Mouse (Mus musculus) embryonic facial prominence, embryonic 10.5 days (tissue): ENCODE measurements around the gene Cdc40. TPM values are rescaled to one million over a fixed set of nuclear protein-coding genes. Genes with fewer than 3 reads are reported as not detected.
"Not testable (repeated sequence)": the region's sequence is repeated elsewhere in the genome, so short reads cannot be mapped to it uniquely, and the experiment has no call there.

Experiments used
- DNase-seq: peaks from one replicate; pipeline ENCODE4 v3.0.0-alpha.2; 2017; ENCODE audit warnings: low spot score
- H3K27ac ChIP-seq: fragments of 300-500 bp; sonication (generic); replicated peaks from 2 replicates; pipeline ENCODE4 v1.5.1; 2016; ENCODE audit warnings: mild to moderate bottlenecking
- H3K27me3 ChIP-seq: fragments of 300-500 bp; sonication (generic); replicated peaks from 2 replicates; pipeline ENCODE4 v1.6.1; 2016; ENCODE audit warnings: low read depth, mild to moderate bottlenecking; ENCODE audit not compliant: poor library complexity, severe bottlenecking
- H3K36me3 ChIP-seq: fragments of 300-500 bp; sonication (generic); replicated peaks from 2 replicates; pipeline ENCODE4 v1.6.1; 2016; ENCODE audit warnings: mild to moderate bottlenecking, moderate library complexity
- H3K4me1 ChIP-seq: fragments of 300-500 bp; sonication (generic); 2 replicates; pipeline ENCODE4 v1.6.1; 2016
- H3K4me3 ChIP-seq: fragments of 300-500 bp; sonication (generic); 2 replicates; pipeline ENCODE4 v1.5.1; 2016; ENCODE audit warnings: mild to moderate bottlenecking, moderate library complexity
- H3K9me3 ChIP-seq: fragments of 300-500 bp; sonication (generic); 2 replicates; pipeline ENCODE4 v1.6.1; 2016; ENCODE audit warnings: mild to moderate bottlenecking
- WGBS: fragments of 180-500 bp; shearing (Covaris S2); methylation state at CpG from one replicate; pipeline ENCODE4 v1.1.7; 2016; 5-methylcytosine and 5-hydroxymethylcytosine counted together
- polyA plus RNA-seq: library from polyadenylated mRNA; unstranded; fragments of >200 nt; fragmentation: Nextera tagmentation; extraction: Ambion mirVana; gene quantifications from 2 replicates; pipeline ENCODE4 v1.2.1, GENCODE M21; 2016

Cdc40 gene
- polyA plus RNA-seq, 1 experiment from 2014 or later, result 40.0 TPM

DNA sequence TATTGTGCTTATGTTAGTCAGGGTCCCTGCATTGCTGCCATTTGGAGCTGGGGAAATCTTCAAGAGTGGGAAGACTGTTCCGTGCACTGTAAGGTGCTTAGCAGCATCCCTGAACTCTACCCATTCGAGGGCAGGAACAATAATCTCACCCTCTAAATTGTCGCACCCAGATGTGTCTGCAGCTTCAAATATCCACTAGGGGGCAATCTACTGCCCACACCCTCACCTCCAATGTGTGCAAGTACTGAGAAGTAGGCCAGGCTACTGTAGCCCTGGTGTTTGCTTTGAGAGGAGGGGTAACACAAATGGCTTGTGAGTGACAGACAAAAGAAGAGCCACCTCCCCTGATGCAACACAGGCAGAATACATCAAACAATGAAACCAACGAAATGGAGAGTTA is 69.5 kb downstream of the Cdc40 start:
- H3K36me3 ChIP-seq, result no peaks in the 10 kb centered on the region
- DNase-seq, result no peak
- no peak overlapping the region for H3K4me3 ChIP-seq
- WGBS, result 75% methylated on average over 4 of the region's 4 CpGs
- no peaks in the 10 kb centered on the region for H3K27me3 ChIP-seq
- H3K27ac ChIP-seq, result no peak overlapping the region
- H3K9me3 ChIP-seq, result no peaks in the 10 kb centered on the region
- H3K4me1 ChIP-seq, result no peaks in the 10 kb centered on the region

DNA sequence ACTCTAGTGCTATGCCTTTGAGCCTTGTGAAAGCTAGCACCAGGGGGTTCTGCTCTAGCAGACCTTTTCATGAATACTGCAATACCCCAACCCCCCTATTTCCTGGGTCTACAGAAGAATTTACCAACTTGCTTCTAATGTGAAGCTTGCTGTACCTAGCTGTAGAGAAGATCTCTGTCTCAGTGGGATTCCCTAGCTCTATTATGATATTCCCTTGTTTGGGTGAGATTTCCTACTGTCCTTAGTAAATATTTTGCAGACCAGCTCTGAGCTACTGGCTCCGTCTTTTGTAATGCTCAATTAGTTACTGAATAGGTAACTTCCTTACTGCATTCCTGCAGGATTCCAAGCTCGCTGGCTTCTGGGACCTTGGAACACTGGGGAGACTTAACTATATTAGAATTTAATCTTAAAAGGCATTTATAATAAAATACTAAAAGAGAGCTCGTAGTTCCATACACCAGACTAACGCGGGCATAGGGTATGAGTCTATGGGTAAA is 73.7 kb downstream of the Cdc40 start:
- not testable (repeated sequence) for H3K36me3 ChIP-seq, H3K27me3 ChIP-seq, H3K4me1 ChIP-seq, H3K9me3 ChIP-seq, H3K4me3 ChIP-seq, H3K27ac ChIP-seq, DNase-seq
- WGBS, result 33% methylated on average over 5 of the region's 5 CpGs

DNA sequence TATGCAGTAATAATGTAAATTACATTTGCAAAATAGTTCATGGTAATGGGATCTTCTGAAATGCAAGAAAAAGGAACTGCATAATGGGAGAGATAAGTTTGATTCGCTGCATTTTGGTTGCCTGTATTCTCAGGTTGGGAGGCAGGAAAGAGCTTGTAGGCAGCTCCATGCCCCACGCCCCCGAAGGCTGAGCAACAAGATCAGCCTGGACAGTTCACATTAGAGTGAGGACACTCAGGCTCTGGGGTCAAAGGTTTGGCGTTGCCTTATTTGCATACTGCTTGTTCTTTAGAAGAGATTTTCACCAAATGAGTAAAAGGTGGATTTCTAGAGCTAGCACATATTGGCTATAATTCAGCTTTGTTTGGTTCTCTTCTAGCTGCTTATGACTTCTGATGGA is 76.9 kb downstream of the Cdc40 start:
- H3K9me3 ChIP-seq, result 0 out of 2 replicates have a peak, but pooled peaks cover 2% of the 10 kb centered on the region
- H3K36me3 ChIP-seq, result no peaks in the 10 kb centered on the region
- DNase-seq, result no peak
- no peak overlapping the region for H3K4me3 ChIP-seq
- H3K27me3 ChIP-seq, result no peaks in the 10 kb centered on the region
- no peaks in the 10 kb centered on the region for H3K4me1 ChIP-seq
- WGBS, result 86% methylated on average over 4 of the region's 4 CpGs
- no peak overlapping the region for H3K27ac ChIP-seq

DNA sequence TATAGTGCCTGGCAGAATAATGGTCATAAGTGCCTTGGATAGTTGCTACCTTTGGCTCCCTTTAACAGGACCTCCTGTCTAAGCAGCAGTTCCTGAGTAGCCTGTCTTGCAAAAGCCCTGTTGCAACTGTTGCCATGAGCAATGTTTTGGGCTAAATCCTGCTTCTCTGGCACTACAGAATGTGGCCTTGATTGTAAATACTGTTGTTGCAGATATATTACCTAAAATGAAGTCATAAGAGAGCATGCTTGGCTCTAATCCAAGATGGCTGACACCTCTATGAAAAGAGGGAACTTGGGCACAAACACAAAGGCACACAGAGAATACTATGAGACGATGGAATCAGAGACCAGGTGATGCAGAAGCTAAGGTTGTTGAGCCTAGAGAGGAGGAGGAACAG is 77.9 kb downstream of the Cdc40 start:
- Histone ChIP-seq H3K4me1 (no peaks in the 10 kb centered on the region), H3K4me3 (no peak overlapping the region), H3K36me3 (no peaks in the 10 kb centered on the region), H3K27ac (no peak overlapping the region), H3K9me3 (0 out of 2 replicates have a peak, but pooled peaks cover 2% of the 10 kb centered on the region), H3K27me3 (no peaks in the 10 kb centered on the region)
- DNase-seq, result no peak
- 90% methylated on average over 1 of the region's 1 CpGs for WGBS

DNA sequence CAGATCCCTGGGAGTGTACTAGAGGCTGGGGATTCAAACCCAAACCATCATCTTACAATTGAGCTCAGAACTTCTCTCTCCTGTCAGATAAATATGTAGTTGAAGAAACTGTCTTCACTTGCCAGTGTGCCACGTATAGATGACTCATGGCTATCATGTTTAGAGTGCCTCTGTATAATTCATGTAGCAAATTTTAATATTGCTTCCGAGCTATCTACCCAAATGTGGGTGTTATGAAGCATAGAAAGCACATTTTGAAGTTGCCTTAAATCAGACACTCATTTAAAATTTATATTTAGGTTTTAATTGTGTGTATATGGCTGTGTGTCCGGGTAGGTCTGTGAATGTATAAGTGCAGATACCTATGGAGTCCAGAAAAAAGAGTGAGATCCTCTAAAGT is 91.0 kb downstream of the Cdc40 start:
- DNase-seq, result no peak
- Histone ChIP-seq H3K27me3 (no peaks in the 10 kb centered on the region), H3K4me1 (no peaks in the 10 kb centered on the region), H3K36me3 (no peaks in the 10 kb centered on the region), H3K27ac (no peak overlapping the region), H3K9me3 (peaks cover 2% of the 10 kb centered on the region; the same call in 1 of the 2 replicates), H3K4me3 (no peak overlapping the region)
- WGBS, result 80% methylated on average over 3 of the region's 3 CpGs

DNA sequence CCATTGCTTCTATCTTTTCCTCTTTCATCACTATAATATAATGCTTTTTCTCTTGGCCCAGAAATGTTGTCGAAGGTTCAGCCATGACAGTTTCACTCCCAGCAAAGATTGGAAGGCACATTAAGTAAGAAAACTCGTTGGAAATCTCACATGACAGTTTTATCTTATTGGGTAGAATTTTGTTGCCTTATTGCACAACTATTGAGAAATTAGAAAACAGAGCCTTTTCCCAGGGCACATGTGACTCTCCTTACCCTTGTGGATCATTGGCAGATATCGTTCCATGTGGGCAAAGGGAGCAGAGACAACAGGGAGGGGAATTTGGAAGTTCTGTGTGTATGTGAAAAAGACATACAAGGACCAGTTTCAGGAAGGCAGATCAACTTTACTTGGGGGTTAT is 92.7 kb downstream of the Cdc40 start:
- Histone ChIP-seq H3K4me3 (no peak overlapping the region), H3K27me3 (no peaks in the 10 kb centered on the region), H3K36me3 (no peaks in the 10 kb centered on the region), H3K4me1 (no peaks in the 10 kb centered on the region), H3K9me3 (peaks cover 2% of the 10 kb centered on the region; the same call in 1 of the 2 replicates), H3K27ac (no peak overlapping the region)
- 85% methylated on average over 3 of the region's 3 CpGs for WGBS
- no peak for DNase-seq

Other genes starting within 250 kb of the Cdc40 start
- gene Mettl24, start 200.0 kb downstream of the Cdc40 start, polyA plus RNA-seq, result 0.92 and 1.5 TPM in 2 replicates
- 45.9 and 50.1 TPM in 2 replicates for gene Wasf1, start 164 bp upstream of the Cdc40 start, polyA plus RNA-seq
- gene Gpr6, start 189.0 kb upstream of the Cdc40 start, polyA plus RNA-seq, result not detected in 2 replicates